Mouse (Mus musculus): ENCODE measurements at regions not wholly inside any gene's neighbourhood (a gene's known extent, or its start where the extent isn't known, plus 50 kb on each side); places are given as distances from the start of the nearest gene placed in this dataset.

DNA sequence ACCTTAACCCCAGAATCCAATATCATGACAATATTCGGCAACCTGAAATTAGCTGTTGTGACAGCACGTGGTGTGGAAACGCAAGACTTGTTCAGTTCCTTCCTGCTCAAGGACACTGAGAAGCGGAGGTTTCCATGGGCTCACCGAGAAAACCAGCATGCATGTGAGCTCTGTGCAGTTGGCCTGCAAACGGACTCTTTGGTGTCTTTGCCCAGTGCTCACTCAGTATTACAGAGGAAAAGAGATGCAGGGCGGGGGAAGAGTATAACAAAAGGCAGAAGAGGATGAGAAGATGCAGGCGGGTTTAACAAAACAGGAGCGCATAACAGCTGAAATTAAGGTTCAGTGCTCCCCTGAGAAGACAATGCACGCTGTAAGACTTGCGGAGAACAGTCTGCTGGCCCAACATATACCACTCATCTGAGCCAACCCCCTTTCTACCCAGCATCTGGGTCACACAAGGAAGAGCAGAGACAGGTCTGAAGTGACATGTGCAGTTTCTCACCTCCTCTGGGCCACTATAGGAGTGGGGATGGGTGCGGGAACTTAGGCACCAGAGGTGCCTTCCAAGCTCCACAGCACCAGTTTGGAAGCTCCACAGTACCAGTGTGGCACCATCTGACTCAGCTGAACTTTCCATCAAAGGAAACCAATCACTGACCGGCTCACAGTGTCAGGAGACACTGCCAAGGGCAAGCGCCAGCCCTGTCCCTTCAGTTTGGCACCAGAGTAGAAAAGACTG, 133.6 kb upstream of the Klf7 start:
- TF ChIP-seq CTCF (IDR thresholded peaks at IDR 0.05; ENCODE audit: control insufficient read depth, insufficient read depth, insufficient read length) (no peak), MAX (IDR thresholded peaks at IDR 0.05) (no peak)
